Mouse (Mus musculus) forebrain, embryonic 11.5 days (tissue): Measurements from ENCODE around the gene Trak1. TPM values are rescaled to one million over a fixed set of nuclear protein-coding genes. Genes with fewer than 3 reads are reported as not detected.
A peak's percentile ranks its signal among the peaks of the same experiment; 100 is the strongest.

ENCODE experiments used
- ATAC-seq: fragments of 200-750 bp; cut with Nextera tagmentation; replicated peaks from 2 replicates; pipeline ENCODE4 v1.8.0; 2017; ENCODE audit warnings: moderate TSS enrichment; ENCODE audit not compliant: low FRiP score
- DNase-seq: peaks from one replicate; pipeline ENCODE4 v3.0.0-alpha.2; 2017; ENCODE audit warnings: low spot score
- H3K27ac ChIP-seq: fragments of 300-500 bp; sonication (generic); 2 replicates; pipeline ENCODE4 v1.5.1; 2014; ENCODE audit warnings: low read depth, low read length
- H3K27me3 ChIP-seq: fragments of 300-500 bp; sonication (generic); 2 replicates; pipeline ENCODE4 v1.6.1; 2014; ENCODE audit warnings: mild to moderate bottlenecking, low read length, mixed read lengths; ENCODE audit not compliant: control insufficient read depth, insufficient read depth
- H3K36me3 ChIP-seq: fragments of 300-500 bp; sonication (generic); 2 replicates; pipeline ENCODE4 v1.6.1; 2014; ENCODE audit warnings: mild to moderate bottlenecking, low read length, moderate library complexity, mixed read lengths; ENCODE audit not compliant: control insufficient read depth, insufficient read depth
- H3K4me1 ChIP-seq: fragments of 300-500 bp; sonication (generic); replicated peaks from 2 replicates; pipeline ENCODE4 v1.6.1; 2014; ENCODE audit warnings: low read length, mixed read lengths; ENCODE audit not compliant: control insufficient read depth, insufficient read depth
- H3K4me2 ChIP-seq: fragments of 300-500 bp; sonication (generic); 2 replicates; pipeline ENCODE4 v1.6.1; 2014; ENCODE audit warnings: low read depth, mild to moderate bottlenecking, low read length, moderate library complexity, mixed read lengths; ENCODE audit not compliant: severe bottlenecking
- H3K4me3 ChIP-seq: fragments of 300-500 bp; sonication (generic); 2 replicates; pipeline ENCODE4 v1.5.1; 2014; ENCODE audit warnings: low read depth, low read length
- H3K9ac ChIP-seq: fragments of 300-500 bp; sonication (generic); 2 replicates; pipeline ENCODE4 v1.6.1; 2014; ENCODE audit warnings: low read length
- H3K9me3 ChIP-seq: fragments of 300-500 bp; sonication (generic); 2 replicates; pipeline ENCODE4 v1.6.1; 2016; ENCODE audit warnings: low read length, mixed read lengths; ENCODE audit not compliant: control insufficient read depth
- WGBS: fragments of 180-500 bp; shearing (Covaris S2); extraction: QIAGEN DNeasy Blood & Tissue Kit; methylation state at CpG from one replicate; pipeline ENCODE4 v1.1.7; 2014; 5-methylcytosine and 5-hydroxymethylcytosine counted together
- polyA plus RNA-seq: library from polyadenylated mRNA; unstranded; fragments of >200 nt; fragmentation: Nextera tagmentation; extraction: Ambion mirVana; gene quantifications from 2 replicates; pipeline ENCODE4 v1.2.1, GENCODE M21; 2014

Gene Trak1
- polyA plus RNA-seq, 1 experiment from 2014 or later = 33.5 TPM

GRCm38 (mm10) chr9:121430379-121430778 is 133.1 kb downstream of the Trak1 start:
- WGBS = 80% methylated on average over 6 of the region's 6 CpGs
- no peak overlapping the region for H3K27ac ChIP-seq
- H3K4me2 ChIP-seq = no peak overlapping the region
- H3K27me3 ChIP-seq = no peaks in the 10 kb centered on the region
- H3K36me3 ChIP-seq = no peaks in the 10 kb centered on the region
- no peak overlapping the region for H3K9ac ChIP-seq
- no peaks in the 10 kb centered on the region for H3K4me1 ChIP-seq
- H3K9me3 ChIP-seq = no peaks in the 10 kb centered on the region
- ATAC-seq (no peak), DNase-seq (no peak)
- no peak overlapping the region for H3K4me3 ChIP-seq

- Histone ChIP-seq H3K4me3 (no peak overlapping the region), H3K4me1 (no peaks in the 10 kb centered on the region), H3K4me2 (no peak overlapping the region), H3K36me3 (no peaks in the 10 kb centered on the region), H3K27ac (no peak overlapping the region), H3K9me3 (no peaks in the 10 kb centered on the region), H3K27me3 (no peaks in the 10 kb centered on the region), H3K9ac (no peak overlapping the region)
- 89% methylated on average over 15 of the region's 15 CpGs for WGBS
- ATAC-seq (no peak), DNase-seq (no peak)
Measured at GRCm38 (mm10) chr9:121433745-121434528, 136.6 kb downstream of the Trak1 start.

- no peak for ATAC-seq
- H3K4me2 ChIP-seq = no peak overlapping the region
- WGBS = 84% methylated on average over 3 of the region's 3 CpGs
- no peak overlapping the region for H3K9ac ChIP-seq
- no peak overlapping the region for H3K4me3 ChIP-seq
- no peaks in the 10 kb centered on the region for H3K36me3 ChIP-seq
- DNase-seq = no peak
- H3K9me3 ChIP-seq = no peaks in the 10 kb centered on the region
- H3K27ac ChIP-seq = no peak overlapping the region
- H3K27me3 ChIP-seq = no peaks in the 10 kb centered on the region
- H3K4me1 ChIP-seq = no peaks in the 10 kb centered on the region
Measured at GRCm38 (mm10) chr9:121435332-121435956, 138.1 kb downstream of the Trak1 start.

DNA sequence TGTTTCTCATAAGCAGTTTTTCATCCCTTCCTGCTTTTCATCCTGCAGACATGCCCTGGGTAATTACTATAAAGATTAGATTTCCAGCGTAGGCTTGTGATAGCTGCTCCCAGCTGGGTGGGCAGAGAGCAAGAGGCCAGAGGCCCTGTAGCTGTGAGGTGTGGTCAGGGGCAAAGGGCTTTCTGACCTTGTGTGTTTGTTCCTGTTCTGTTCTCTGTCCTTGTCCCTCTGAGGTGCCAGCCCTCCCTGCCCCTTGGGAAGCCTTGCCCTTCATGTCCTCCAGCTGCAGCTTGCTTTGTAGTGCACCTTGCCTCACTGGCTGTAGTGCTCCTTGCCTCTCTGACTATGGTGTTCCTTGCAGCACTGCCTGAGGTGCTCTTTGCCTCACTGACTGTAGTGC is 139.2 kb downstream of the Trak1 start:
- Histone ChIP-seq H3K9ac (no peak overlapping the region), H3K36me3 (no peaks in the 10 kb centered on the region), H3K27me3 (no peaks in the 10 kb centered on the region), H3K4me1 (no peaks in the 10 kb centered on the region), H3K4me3 (no peak overlapping the region), H3K4me2 (no peak overlapping the region), H3K27ac (no peak overlapping the region), H3K9me3 (no peaks in the 10 kb centered on the region)
- WGBS = 68% methylated on average over 1 of the region's 1 CpGs
- DNase-seq (no peak), ATAC-seq (no peak)

DNA sequence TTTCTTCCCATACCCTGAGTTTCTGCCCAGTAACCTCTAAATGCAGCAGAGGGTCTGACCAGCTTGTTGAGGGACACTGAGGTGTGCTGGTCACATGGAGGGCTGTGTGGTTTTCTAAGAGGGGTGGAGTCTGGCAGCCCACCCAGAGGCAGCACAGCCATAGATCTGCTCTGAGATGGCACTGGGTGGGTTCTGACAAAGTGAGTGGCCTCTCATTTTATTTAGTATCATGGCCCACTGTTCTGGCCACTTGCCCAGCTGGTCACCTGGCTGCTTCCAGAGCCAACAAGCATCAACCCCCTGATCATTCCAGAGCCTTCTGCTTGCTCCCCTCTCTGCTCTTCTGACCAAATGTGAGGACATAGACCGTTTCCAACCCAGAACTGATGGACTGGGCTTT is 144.8 kb downstream of the Trak1 start:
- no peak for ATAC-seq
- WGBS = 81% methylated on average over 1 of the region's 1 CpGs

GRCm38 (mm10) chr9:121443696-121444366 is 146.5 kb downstream of the Trak1 start:
- WGBS = 64% methylated on average over 31 of the region's 31 CpGs
- Histone ChIP-seq H3K27ac (no peak overlapping the region), H3K36me3 (no peaks in the 10 kb centered on the region; the same call in 1 of the 2 replicates), H3K9ac (no peak overlapping the region), H3K4me2 (no peak overlapping the region), H3K4me1 (no peaks in the 10 kb centered on the region), H3K27me3 (no peaks in the 10 kb centered on the region), H3K4me3 (no peak overlapping the region), H3K9me3 (no peaks in the 10 kb centered on the region)
- peak; percentile 68 for DNase-seq
- no peak for ATAC-seq

More for the DNA sequence above, 144.8 kb downstream of the Trak1 start:
- H3K27me3 ChIP-seq = no peaks in the 10 kb centered on the region
- H3K9ac ChIP-seq = no peak overlapping the region
- no peak overlapping the region for H3K4me2 ChIP-seq
- H3K4me3 ChIP-seq = no peak overlapping the region
- DNase-seq = no peak
- H3K9me3 ChIP-seq = no peaks in the 10 kb centered on the region
- no peaks in the 10 kb centered on the region for H3K4me1 ChIP-seq
- H3K27ac ChIP-seq = no peak overlapping the region
- H3K36me3 ChIP-seq = no peaks in the 10 kb centered on the region; the same call in 1 of the 2 replicates

DNA sequence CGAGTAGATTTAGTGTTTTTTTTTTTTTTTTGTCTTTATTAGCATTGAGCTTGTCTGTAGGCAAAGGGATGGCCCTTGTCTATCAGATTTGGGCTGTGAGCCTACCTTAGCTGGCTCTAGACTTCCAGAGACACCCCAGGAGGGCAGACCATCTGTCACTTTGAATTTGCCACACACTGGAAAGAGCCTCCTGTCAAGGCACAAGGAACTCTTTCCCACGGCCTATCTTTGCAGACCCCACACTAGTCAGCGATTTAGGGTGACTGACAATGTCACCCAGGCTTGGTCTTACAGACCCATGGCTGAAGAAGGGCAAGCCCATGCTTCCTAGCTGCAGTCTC is 147.0 kb downstream of the Trak1 start:
- H3K9ac ChIP-seq = no peak overlapping the region
- no peak overlapping the region for H3K4me3 ChIP-seq
- no peaks in the 10 kb centered on the region; the same call in 1 of the 2 replicates for H3K36me3 ChIP-seq
- no peaks in the 10 kb centered on the region for H3K4me1 ChIP-seq
- H3K9me3 ChIP-seq = no peaks in the 10 kb centered on the region
- H3K4me2 ChIP-seq = no peak overlapping the region
- no peak overlapping the region for H3K27ac ChIP-seq
- DNase-seq = no peak
- ATAC-seq = no peak
- 85% methylated on average over 3 of the region's 3 CpGs for WGBS
- no peaks in the 10 kb centered on the region for H3K27me3 ChIP-seq

- no peak overlapping the region for H3K4me2 ChIP-seq
- H3K4me1 ChIP-seq = no peaks in the 10 kb centered on the region
- no peak overlapping the region for H3K9ac ChIP-seq
- H3K36me3 ChIP-seq = no peaks in the 10 kb centered on the region; the same call in 1 of the 2 replicates
- WGBS = 86% methylated on average over 2 of the region's 2 CpGs
- no peak overlapping the region for H3K4me3 ChIP-seq
- no peak overlapping the region for H3K27ac ChIP-seq
- no peaks in the 10 kb centered on the region for H3K9me3 ChIP-seq
- ATAC-seq (no peak), DNase-seq (no peak)
- H3K27me3 ChIP-seq = no peaks in the 10 kb centered on the region
Measured at GRCm38 (mm10) chr9:121445364-121445763, 148.1 kb downstream of the Trak1 start.
